Mouse (Mus musculus) small intestine, adult 2 months (tissue): Measurements from ENCODE around the gene Caskin1. TPM values are rescaled to one million over a fixed set of nuclear protein-coding genes. Genes with fewer than 3 reads are reported as not detected.

ENCODE experiments used
- H3K27ac ChIP-seq: fragments of 200-500 bp; 2 replicates; pipeline ENCODE4 v1.5.1; 2012; ENCODE audit warnings: low read depth, low read length, control low read depth, inconsistent platforms; ENCODE audit not compliant: insufficient read depth
- H3K27me3 ChIP-seq: fragments of 200-500 bp; 2 replicates; pipeline ENCODE4 v1.6.1; 2012; ENCODE audit warnings: mild to moderate bottlenecking, moderate library complexity, low read length, inconsistent platforms; ENCODE audit not compliant: control insufficient read depth, insufficient read depth
- H3K36me3 ChIP-seq: fragments of 200-500 bp; 2 replicates; pipeline ENCODE4 v1.6.1; 2012; ENCODE audit warnings: mild to moderate bottlenecking, low read length, control low read depth, inconsistent platforms; ENCODE audit not compliant: control insufficient read depth, insufficient read depth
- H3K4me1 ChIP-seq: fragments of 200-500 bp; 2 replicates; pipeline ENCODE4 v1.6.1; 2012; ENCODE audit warnings: low read length, inconsistent platforms, mixed read lengths; ENCODE audit not compliant: control insufficient read depth, insufficient read depth, insufficient read length
- H3K4me3 ChIP-seq: fragments of 200-500 bp; 2 replicates; pipeline ENCODE4 v1.5.1; 2012; ENCODE audit warnings: low read depth, mild to moderate bottlenecking, control low read depth, inconsistent platforms, low read length, moderate library complexity
- CTCF ChIP-seq: fragments of 200-500 bp; IDR thresholded peaks from 2 replicates; pipeline ENCODE4 v1.5.1; 2012; ENCODE audit warnings: low read depth, mild to moderate bottlenecking, control low read depth, inconsistent platforms, low read length, moderate library complexity, mixed read lengths; ENCODE audit not compliant: insufficient replicate concordance, insufficient read length; ENCODE audit errors: extremely low read depth
- POLR2A ChIP-seq: fragments of 200-500 bp; IDR thresholded peaks from 2 replicates; pipeline ENCODE4 v1.6.1; 2012; ENCODE audit warnings: low read depth, mild to moderate bottlenecking, control low read depth, inconsistent platforms, low read length, moderate library complexity
- WGBS: fragments of 180-500 bp; shearing (Covaris S2); methylation state at CpG from one replicate; pipeline ENCODE4 v1.1.7; 2018; 5-methylcytosine and 5-hydroxymethylcytosine counted together
- polyA plus RNA-seq: library from polyadenylated mRNA; depleted of rRNA; stranded (reverse); fragments of >200 nt; gene quantifications from 2 replicates; pipeline ENCODE4 v1.2.3, GENCODE M21; 2012; rRNA removed

Gene Caskin1
- polyA plus RNA-seq = 0.50 and 0.77 TPM in 2 replicates

DNA sequence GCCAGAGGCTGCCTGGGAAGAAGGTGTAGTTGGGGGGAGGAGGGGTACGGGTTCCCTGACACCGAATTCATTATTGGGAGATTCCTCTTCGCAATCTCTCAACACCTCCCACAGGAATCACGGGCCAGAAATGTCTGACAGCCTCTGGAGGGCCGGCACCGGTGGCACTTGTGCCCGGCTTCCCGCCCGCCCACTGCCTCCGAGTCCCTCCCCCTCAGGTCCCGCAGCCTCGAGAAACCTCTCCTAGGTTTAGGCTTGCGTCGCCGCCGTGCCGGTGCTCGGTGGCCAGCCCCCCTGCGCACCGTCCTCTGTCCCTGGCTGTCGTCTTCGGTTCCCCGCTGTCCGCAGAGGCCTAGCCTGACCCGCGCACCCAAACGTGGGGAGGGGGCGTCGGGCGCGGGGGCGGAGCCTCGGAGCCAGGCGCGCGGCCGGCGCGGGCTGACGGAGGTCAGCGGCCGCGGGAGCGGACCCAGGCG lies at the start of gene Caskin1:
Gene Caskin1, plus strand, starts transcription at position 416 of the 476 bp plus-strand sequence.
- WGBS = 2% methylated on average over 44 of the region's 45 CpGs
- Histone ChIP-seq H3K27ac (no peak within 1 kb of the TSS), H3K4me1 (peaks cover 6% of the 10 kb centered on the region; the same call in 1 of the 2 replicates), H3K4me3 (peak within 1 kb of the TSS; percentile 69), H3K27me3 (peaks cover 23% of the 10 kb centered on the region), H3K36me3 (no peaks in the 10 kb centered on the region)
- TF ChIP-seq POLR2A = no peak
- TF ChIP-seq CTCF = no peak

DNA sequence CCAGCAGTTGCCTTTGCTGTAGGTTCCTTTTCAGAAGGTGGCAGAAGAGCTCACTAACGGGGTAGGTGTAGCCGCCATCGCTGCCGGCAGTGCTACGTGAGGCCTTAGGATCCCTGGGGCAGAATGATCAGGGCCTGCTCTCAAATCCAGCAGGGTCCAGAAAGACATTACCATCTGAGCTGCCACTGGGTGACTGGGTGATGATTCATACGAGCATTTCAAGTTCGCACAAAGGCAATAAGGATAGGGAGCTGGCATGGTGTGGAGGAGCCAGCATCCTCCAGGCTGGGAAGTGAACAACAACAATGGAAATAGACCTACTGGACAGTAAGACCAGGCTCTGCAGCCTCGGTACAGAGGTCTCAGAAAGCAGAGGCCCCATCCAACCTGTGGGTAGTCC lies 48.0 kb upstream of the Caskin1 start:
- H3K27me3 ChIP-seq = no peaks in the 10 kb centered on the region
- TF ChIP-seq CTCF (no peak), POLR2A (no peak)
- H3K27ac ChIP-seq = no peak overlapping the region
- 92% methylated on average over 8 of the region's 8 CpGs for WGBS
- H3K4me1 ChIP-seq = no peaks in the 10 kb centered on the region
- no peak overlapping the region for H3K4me3 ChIP-seq
- H3K36me3 ChIP-seq = peaks cover 66% of the 10 kb centered on the region

DNA sequence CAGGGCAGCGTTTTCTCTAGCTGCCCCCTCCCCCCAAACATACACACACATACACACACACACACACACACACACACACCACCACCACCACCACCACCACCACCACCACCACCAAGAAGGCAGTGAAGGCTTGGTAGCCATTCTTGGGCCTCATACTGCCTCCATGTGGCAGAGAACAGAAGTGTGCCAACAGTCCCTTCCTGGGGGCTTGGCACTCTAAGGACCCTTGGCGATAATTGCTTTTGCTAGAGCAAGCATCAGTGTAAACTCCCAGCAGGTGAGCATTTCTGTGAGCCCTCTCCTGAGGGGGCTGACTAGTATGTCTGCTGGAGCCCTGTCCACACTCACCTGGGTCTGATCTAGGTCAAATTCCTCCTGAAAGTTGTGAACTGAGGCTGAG lies 47.3 kb upstream of the Caskin1 start:
- H3K27ac ChIP-seq = no peak overlapping the region
- WGBS = 52% methylated on average over 2 of the region's 2 CpGs
- TF ChIP-seq CTCF = peak; percentile 9; the same call in 1 of the 2 replicates
- no peak for TF ChIP-seq POLR2A
- no peaks in the 10 kb centered on the region for H3K4me1 ChIP-seq
- H3K36me3 ChIP-seq = peaks cover 69% of the 10 kb centered on the region
- H3K4me3 ChIP-seq = no peak overlapping the region
- no peaks in the 10 kb centered on the region for H3K27me3 ChIP-seq

DNA sequence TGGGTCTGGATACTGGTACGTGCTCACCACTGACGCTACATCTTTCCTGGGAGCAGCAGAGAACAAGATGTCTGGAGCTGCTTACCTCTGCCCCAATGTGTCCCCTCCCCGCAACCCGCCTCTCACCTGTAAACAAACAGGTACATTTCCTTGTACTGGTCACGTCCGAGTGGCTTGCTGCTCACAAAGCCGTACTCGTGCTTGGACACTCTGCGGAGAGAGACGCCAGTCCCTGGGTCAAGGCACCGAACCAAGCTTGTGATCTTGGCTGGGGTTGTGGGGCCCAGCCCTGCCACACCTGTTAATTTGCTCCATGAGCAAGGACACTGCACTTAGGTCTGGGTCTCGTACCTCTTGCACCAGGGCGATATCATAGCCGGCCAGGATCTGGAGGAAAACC lies 46.3 kb upstream of the Caskin1 start:
- 56% methylated on average over 14 of the region's 14 CpGs for WGBS

DNA sequence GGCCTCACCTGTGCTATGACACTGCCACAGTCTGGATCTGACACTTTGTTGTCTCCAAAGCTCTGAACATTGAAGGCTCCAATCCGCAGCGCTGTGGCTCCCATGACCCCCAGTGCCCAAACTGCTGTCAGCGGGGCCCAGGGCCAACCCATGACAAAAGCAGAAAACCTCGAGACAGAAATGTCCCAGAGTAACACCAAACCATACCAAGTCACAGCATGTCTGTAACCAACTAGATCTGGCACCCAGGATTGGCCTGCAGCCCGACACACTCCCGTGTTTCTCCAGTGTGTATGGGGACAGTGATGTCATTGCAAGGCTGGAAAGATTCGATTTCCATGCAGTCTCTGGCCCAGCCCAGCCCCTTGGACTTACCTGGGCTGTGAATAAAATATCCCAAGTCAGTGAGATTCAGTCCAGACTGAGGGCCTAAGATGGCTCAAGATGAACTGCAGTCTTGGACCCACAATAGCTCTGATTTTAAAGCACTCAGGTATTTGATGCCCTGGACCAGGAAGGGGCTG lies 45.7 kb upstream of the Caskin1 start, which contains the start of gene Dnase1l2:
Gene Dnase1l2, minus strand, starts transcription at position 474 of the 524 bp plus-strand sequence.
- Histone ChIP-seq H3K4me1 (no peaks in the 10 kb centered on the region), H3K36me3 (peaks cover 70% of the 10 kb centered on the region), H3K27me3 (no peaks in the 10 kb centered on the region), H3K4me3 (no peak within 1 kb of the TSS), H3K27ac (no peak within 1 kb of the TSS)
- TF ChIP-seq CTCF = no peak
- no peak for TF ChIP-seq POLR2A
- whole genome bisulfite sequencing = 67% methylated on average over 7 of the region's 7 CpGs

More for the DNA sequence above, 46.3 kb upstream of the Caskin1 start:
- TF ChIP-seq CTCF = no peak
- no peak for TF ChIP-seq POLR2A
- H3K36me3 ChIP-seq = peaks cover 69% of the 10 kb centered on the region
- no peaks in the 10 kb centered on the region for H3K4me1 ChIP-seq
- no peak overlapping the region for H3K4me3 ChIP-seq
- H3K27ac ChIP-seq = no peak overlapping the region
- H3K27me3 ChIP-seq = no peaks in the 10 kb centered on the region

DNA sequence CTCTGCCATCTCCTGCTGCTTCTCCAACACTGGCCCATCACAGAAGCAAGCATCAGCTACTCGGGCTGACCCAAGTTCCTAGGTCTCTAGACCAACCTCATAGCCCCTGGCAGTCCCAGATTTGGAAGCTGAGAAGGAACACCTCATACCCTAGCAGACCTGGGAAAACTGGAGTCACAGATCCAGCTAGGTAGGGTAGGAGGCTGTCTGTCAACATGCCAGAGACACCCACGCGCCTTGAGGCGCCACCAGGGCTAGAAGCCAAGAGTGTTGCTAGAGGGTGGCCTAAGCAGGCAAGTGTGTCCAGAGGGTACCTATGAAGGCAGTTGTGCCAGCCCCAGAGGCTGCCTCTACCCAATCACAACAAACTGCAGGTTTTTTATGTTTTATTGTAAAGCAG lies 45.0 kb upstream of the Caskin1 start:
- Histone ChIP-seq H3K36me3 (peaks cover 69% of the 10 kb centered on the region), H3K4me3 (no peak overlapping the region), H3K4me1 (no peaks in the 10 kb centered on the region), H3K27me3 (no peaks in the 10 kb centered on the region), H3K27ac (no peak overlapping the region)
- no peak for TF ChIP-seq POLR2A
- no peak for TF ChIP-seq CTCF
- 79% methylated on average over 4 of the region's 4 CpGs for WGBS

DNA sequence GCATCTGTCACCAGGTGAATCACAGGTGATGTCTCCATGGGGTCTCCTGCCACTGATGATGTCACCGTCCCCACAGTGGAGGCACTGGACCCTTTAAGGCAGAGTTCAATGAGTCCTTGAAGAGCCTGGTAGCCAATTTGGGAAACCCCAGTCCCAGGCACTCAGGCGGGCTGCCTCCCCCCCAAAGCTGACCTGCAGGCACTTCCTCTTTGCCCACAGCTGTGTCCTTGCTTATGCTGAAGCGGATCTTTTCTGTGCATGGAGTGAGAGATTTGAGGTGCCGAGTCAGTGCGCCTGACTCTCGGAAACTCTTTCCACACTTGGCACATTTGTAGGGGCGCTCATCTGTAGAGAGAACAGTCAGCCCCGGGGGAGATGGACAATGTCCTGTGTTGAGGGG lies 41.8 kb upstream of the Caskin1 start:
- TF ChIP-seq CTCF (no peak), POLR2A (no peak)
- Histone ChIP-seq H3K4me1 (no peaks in the 10 kb centered on the region), H3K36me3 (peaks cover 70% of the 10 kb centered on the region), H3K27ac (no peak overlapping the region), H3K27me3 (no peaks in the 10 kb centered on the region), H3K4me3 (no peak overlapping the region)
- 90% methylated on average over 8 of the region's 8 CpGs for WGBS
